Mouse (Mus musculus) midbrain, embryonic 12.5 days (tissue): ENCODE results near the gene Olfr872. TPM values are rescaled to one million over a fixed set of nuclear protein-coding genes. Genes with fewer than 3 reads are reported as not detected.
"Not testable (repeated sequence)": the region's sequence is repeated elsewhere in the genome, so short reads cannot be mapped to it uniquely, and the experiment has no call there.

ENCODE experiments used
- ATAC-seq: fragments of 200-750 bp; cut with Nextera tagmentation; 2 replicates; pipeline ENCODE4 v1.8.0; 2017; ENCODE audit warnings: low read depth, moderate TSS enrichment, moderate library complexity; ENCODE audit not compliant: low FRiP score
- H3K27ac ChIP-seq: fragments of 300-500 bp; sonication (generic); replicated peaks from 2 replicates; pipeline ENCODE4 v1.5.1; 2016; ENCODE audit warnings: mild to moderate bottlenecking
- H3K27me3 ChIP-seq: fragments of 300-500 bp; sonication (generic); 2 replicates; pipeline ENCODE4 v1.6.1; 2016; ENCODE audit warnings: mild to moderate bottlenecking
- H3K36me3 ChIP-seq: fragments of 300-500 bp; sonication (generic); 2 replicates; pipeline ENCODE4 v1.6.1; 2016
- H3K4me1 ChIP-seq: fragments of 300-500 bp; sonication (generic); 2 replicates; pipeline ENCODE4 v1.6.1; 2016
- H3K4me2 ChIP-seq: fragments of 300-500 bp; sonication (generic); replicated peaks from 2 replicates; pipeline ENCODE4 v1.6.1; 2016; ENCODE audit warnings: mild to moderate bottlenecking, moderate library complexity
- H3K4me3 ChIP-seq: fragments of 300-500 bp; sonication (generic); 2 replicates; pipeline ENCODE4 v1.5.1; 2016; ENCODE audit warnings: mild to moderate bottlenecking
- H3K9ac ChIP-seq: fragments of 300-500 bp; sonication (generic); replicated peaks from 2 replicates; pipeline ENCODE4 v1.6.1; 2016; ENCODE audit warnings: mild to moderate bottlenecking, moderate library complexity
- H3K9me3 ChIP-seq: fragments of 300-500 bp; sonication (generic); 2 replicates; pipeline ENCODE4 v1.6.1; 2016; ENCODE audit warnings: mild to moderate bottlenecking
- WGBS: fragments of 180-500 bp; shearing (Covaris S2); methylation state at CpG from one replicate; pipeline ENCODE4 v1.1.7; 2016; 5-methylcytosine and 5-hydroxymethylcytosine counted together
- polyA plus RNA-seq: library from polyadenylated mRNA; unstranded; fragments of >200 nt; fragmentation: Nextera tagmentation; extraction: Ambion mirVana; gene quantifications from 2 replicates; pipeline ENCODE4 v1.2.1, GENCODE M21; 2016

Gene Olfr872
- not detected in 2 replicates for polyA plus RNA-seq

GRCm38 (mm10) chr9:20236819-20237218 lies at the start of gene Olfr872:
Olfr872 (plus strand) TSS chr9:20237119.
- no peak for ATAC-seq
- H3K9ac ChIP-seq: no peak within 1 kb of the TSS
- no peak within 1 kb of the TSS for H3K4me3 ChIP-seq
- no peaks in the 10 kb centered on the region for H3K27me3 ChIP-seq
- H3K4me1 ChIP-seq: no peaks in the 10 kb centered on the region
- H3K27ac ChIP-seq: no peak within 1 kb of the TSS
- no peaks in the 10 kb centered on the region for H3K36me3 ChIP-seq
- H3K4me2 ChIP-seq: no peak within 1 kb of the TSS
- peaks cover 8% of the 10 kb centered on the region; the same call in 1 of the 2 replicates for H3K9me3 ChIP-seq

DNA sequence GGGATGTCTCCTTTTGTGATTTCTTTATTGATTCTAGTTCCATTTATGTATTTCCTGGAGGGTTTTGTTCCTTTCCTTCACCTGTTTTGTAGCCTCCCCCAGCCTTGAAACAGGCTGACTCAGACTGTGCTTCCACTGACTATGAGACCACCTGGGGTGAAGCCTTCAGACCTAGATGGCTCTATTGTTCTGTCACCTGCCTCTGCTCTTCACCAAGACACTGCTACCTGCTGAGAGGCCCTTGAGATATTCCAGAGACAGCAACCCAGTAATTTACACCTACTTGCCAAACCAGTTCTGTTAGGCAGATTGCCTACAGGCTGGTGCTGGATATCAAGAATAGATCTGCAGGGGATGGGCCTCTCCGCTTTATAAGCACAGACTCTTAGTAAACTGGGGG lies 34.8 kb upstream of the Olfr872 start:
- Histone ChIP-seq H3K36me3 (no peaks in the 10 kb centered on the region), H3K9ac (no peak overlapping the region), H3K27me3 (no peaks in the 10 kb centered on the region), H3K4me1 (no peaks in the 10 kb centered on the region), H3K9me3 (peaks cover 26% of the 10 kb centered on the region), H3K4me2 (no peak overlapping the region), H3K27ac (no peak overlapping the region), H3K4me3 (no peak overlapping the region)
- ATAC-seq: no peak
- WGBS: 60% methylated on average over 1 of the region's 1 CpGs

DNA sequence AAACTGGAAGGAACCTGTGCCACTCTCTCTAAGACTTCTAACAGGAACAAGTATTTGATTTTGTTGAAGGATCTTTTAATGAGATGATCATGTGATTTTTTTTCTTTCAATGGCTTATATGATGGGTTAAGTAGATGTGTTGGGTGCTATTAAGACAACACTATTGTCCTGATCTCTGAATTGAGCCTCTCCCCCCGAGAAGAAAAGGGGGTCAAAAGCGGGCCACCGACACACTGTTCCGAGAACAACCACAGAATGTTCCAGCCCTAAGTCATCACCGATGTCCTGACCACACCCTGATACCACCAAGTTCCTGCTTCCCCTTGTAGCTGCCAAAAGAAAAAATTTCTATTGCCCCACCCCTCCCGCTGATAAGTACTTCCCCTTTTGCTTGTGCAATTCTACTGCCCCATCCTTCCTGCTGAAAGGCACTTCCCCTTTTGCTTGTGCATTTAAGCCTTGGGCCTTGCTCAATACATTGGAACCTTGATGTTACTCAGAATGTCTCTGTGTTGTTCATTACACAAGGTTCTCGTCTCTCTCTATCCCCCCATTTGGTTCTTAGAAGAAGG lies 33.4 kb upstream of the Olfr872 start:
- 90% methylated on average over 7 of the region's 7 CpGs for WGBS
- H3K36me3 ChIP-seq, H3K27ac ChIP-seq, ATAC-seq, H3K4me1 ChIP-seq, H3K27me3 ChIP-seq, H3K4me2 ChIP-seq, H3K9ac ChIP-seq, H3K4me3 ChIP-seq: not testable (repeated sequence)
- peaks cover 26% of the 10 kb centered on the region for H3K9me3 ChIP-seq

DNA sequence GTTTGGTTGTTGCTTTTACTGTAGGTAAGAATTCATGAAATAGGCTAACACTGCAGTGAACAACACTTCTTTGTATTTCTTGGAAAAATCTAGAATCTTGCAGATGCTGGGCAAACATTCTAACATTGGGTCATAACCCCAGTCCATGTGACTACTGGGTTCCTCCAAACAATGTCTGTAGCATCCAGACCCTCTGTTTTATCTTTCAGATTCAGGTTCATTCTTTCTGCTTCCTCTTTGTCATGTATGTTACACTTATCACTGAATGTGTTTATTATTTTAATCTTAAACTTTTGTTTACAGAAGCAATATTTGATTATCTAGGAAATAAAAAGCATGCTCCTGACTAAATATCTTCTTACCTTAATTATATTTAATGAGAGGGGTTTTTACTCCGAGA lies 26.1 kb upstream of the Olfr872 start:
- Histone ChIP-seq H3K36me3 (no peaks in the 10 kb centered on the region), H3K4me2 (no peak overlapping the region), H3K4me1 (no peaks in the 10 kb centered on the region), H3K9me3 (peaks cover 7% of the 10 kb centered on the region; the same call in 1 of the 2 replicates), H3K4me3 (no peak overlapping the region), H3K9ac (no peak overlapping the region), H3K27ac (no peak overlapping the region), H3K27me3 (no peaks in the 10 kb centered on the region)
- ATAC-seq: no peak
- 64% methylated on average over 1 of the region's 1 CpGs for WGBS

DNA sequence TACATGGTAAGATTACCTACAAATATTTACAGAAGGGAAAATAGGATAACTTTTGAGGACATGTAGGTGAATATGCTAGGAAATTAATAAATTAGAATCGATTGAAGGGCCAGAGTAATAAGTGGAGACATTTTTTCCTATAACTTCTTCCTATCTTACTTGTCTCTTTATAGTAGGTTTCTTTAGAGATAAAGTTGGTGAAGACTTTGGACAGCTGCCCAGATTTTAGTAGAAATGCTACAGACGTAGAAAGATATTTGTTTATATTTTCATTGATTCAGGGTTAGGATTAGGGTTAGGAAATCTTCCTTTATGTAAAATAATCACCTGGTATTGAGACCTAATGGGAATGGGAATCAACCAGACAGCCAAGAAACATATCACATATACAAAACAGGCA lies 25.4 kb upstream of the Olfr872 start:
- Histone ChIP-seq H3K9ac (no peak overlapping the region), H3K4me1 (no peaks in the 10 kb centered on the region), H3K27me3 (no peaks in the 10 kb centered on the region), H3K4me3 (no peak overlapping the region), H3K4me2 (no peak overlapping the region), H3K27ac (no peak overlapping the region), H3K9me3 (peaks cover 8% of the 10 kb centered on the region; the same call in 1 of the 2 replicates), H3K36me3 (no peaks in the 10 kb centered on the region)
- 60% methylated on average over 2 of the region's 2 CpGs for WGBS
- no peak for ATAC-seq

- H3K4me1 ChIP-seq: no peaks in the 10 kb centered on the region
- H3K9ac ChIP-seq: no peak within 1 kb of the TSS
- no peaks in the 10 kb centered on the region for H3K27me3 ChIP-seq
- H3K4me3 ChIP-seq: no peak within 1 kb of the TSS
- H3K27ac ChIP-seq: no peak within 1 kb of the TSS
- H3K9me3 ChIP-seq: peaks cover 12% of the 10 kb centered on the region
- no peaks in the 10 kb centered on the region for H3K36me3 ChIP-seq
- H3K4me2 ChIP-seq: no peak within 1 kb of the TSS
- no peak for ATAC-seq
Measured at GRCm38 (mm10) chr9:20211907-20212306, 25.0 kb upstream of the Olfr872 start, which contains the start of gene Olfr871. Olfr871 (plus strand) TSS chr9:20212207.

GRCm38 (mm10) chr9:20237378-20237777 lies 459 bp downstream of the Olfr872 start:
- 73% methylated on average over 2 of the region's 2 CpGs for WGBS
- no peak for ATAC-seq

GRCm38 (mm10) chr9:20282051-20282450 lies 45.1 kb downstream of the Olfr872 start, which contains the start of gene Olfr39:
Olfr39 (plus strand) TSS chr9:20282351.
- Histone ChIP-seq H3K9ac (no peak within 1 kb of the TSS), H3K27ac (no peak within 1 kb of the TSS), H3K9me3 (0 out of 2 replicates have a peak, but pooled peaks cover 2% of the 10 kb centered on the region), H3K36me3 (no peaks in the 10 kb centered on the region), H3K4me1 (no peaks in the 10 kb centered on the region), H3K27me3 (no peaks in the 10 kb centered on the region), H3K4me3 (no peak within 1 kb of the TSS), H3K4me2 (no peak within 1 kb of the TSS)
- WGBS: 76% methylated on average over 1 of the region's 1 CpGs
- ATAC-seq: no peak

More at GRCm38 (mm10) chr9:20237378-20237777, 459 bp downstream of the Olfr872 start:
- Histone ChIP-seq H3K4me2 (no peak overlapping the region), H3K27me3 (no peaks in the 10 kb centered on the region), H3K4me3 (no peak overlapping the region), H3K9ac (no peak overlapping the region), H3K4me1 (no peaks in the 10 kb centered on the region), H3K9me3 (peaks cover 8% of the 10 kb centered on the region; the same call in 1 of the 2 replicates), H3K36me3 (no peaks in the 10 kb centered on the region), H3K27ac (no peak overlapping the region)

DNA sequence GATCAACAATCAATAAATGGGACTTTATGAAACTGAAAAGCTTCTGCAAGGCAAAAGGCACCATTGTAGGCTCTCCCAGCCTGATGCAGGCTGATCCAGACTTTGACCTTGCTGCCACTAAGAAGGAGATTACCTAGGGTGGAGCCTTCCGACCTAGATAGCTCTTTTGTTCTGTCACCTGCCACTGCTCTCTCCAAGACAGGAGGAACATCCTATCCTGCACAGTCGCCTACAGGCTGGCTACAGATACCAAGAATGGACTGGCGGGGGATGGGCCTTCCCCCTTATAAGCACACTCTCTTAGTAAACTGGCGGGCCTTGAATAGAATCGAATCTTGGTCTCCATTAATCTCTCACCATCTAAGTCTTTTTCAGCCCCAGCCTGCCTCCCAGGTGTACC lies 58.6 kb downstream of the Olfr872 start:
- H3K4me1 ChIP-seq, H3K27me3 ChIP-seq, H3K9ac ChIP-seq, H3K36me3 ChIP-seq, H3K27ac ChIP-seq, ATAC-seq, H3K4me2 ChIP-seq, H3K4me3 ChIP-seq: not testable (repeated sequence)
- WGBS: 66% methylated on average over 5 of the region's 5 CpGs
- 0 out of 2 replicates have a peak, but pooled peaks cover 10% of the 10 kb centered on the region for H3K9me3 ChIP-seq

GRCm38 (mm10) chr9:20298232-20298631 lies 61.3 kb downstream of the Olfr872 start, which contains the start of gene Olfr873:
Olfr873 (plus strand) TSS chr9:20298532.
- WGBS: 91% methylated on average over 1 of the region's 1 CpGs
- no peak for ATAC-seq
- Histone ChIP-seq H3K27ac (no peak within 1 kb of the TSS), H3K9ac (no peak within 1 kb of the TSS), H3K4me1 (no peaks in the 10 kb centered on the region), H3K4me2 (no peak within 1 kb of the TSS), H3K27me3 (no peaks in the 10 kb centered on the region), H3K9me3 (0 out of 2 replicates have a peak, but pooled peaks cover 10% of the 10 kb centered on the region), H3K4me3 (no peak within 1 kb of the TSS), H3K36me3 (no peaks in the 10 kb centered on the region)
